Mouse (Mus musculus) Patski (cell line): ENCODE results near the gene Zfp771. TPM values are rescaled to one million over a fixed set of nuclear protein-coding genes. Genes with fewer than 3 reads are reported as not detected.
"Not testable (repeated sequence)": the region's sequence is repeated elsewhere in the genome, so short reads cannot be mapped to it uniquely, and the experiment has no call there.

ENCODE experiments used
- ATAC-seq: fragments of 100-300 bp; one replicate; pipeline ENCODE4 v1.8.0; 2021
- CTCF ChIA-PET: fragments of 350-600 bp; sonication (Branson Sonifier 250); formaldehyde crosslinking; loops from one replicate; lab custom pipeline; 2022; ENCODE audit warnings: inconsistent platforms; lab: Charles Lee
- POLR2A ChIA-PET: fragments of 350-600 bp; sonication (Branson Sonifier 250); formaldehyde crosslinking; loops from one replicate; lab custom pipeline; 2022; ENCODE audit warnings: antibody characterized with exemption, inconsistent platforms; lab: Charles Lee
- DNase-seq: peaks from one replicate; pipeline ENCODE4 v3.0.0-alpha.2; 2011; ENCODE audit warnings: low read depth, low spot score
- H3K27me3 ChIP-seq: fragments of 371-371 bp; one replicate; pipeline ENCODE4 v1.5.1; 2021
- CTCF ChIP-seq: fragments of 100-300 bp; IDR thresholded peaks from one replicate; pipeline ENCODE4 v1.5.1; 2021
- in situ Hi-C: fragments of 300-500 bp; cut with MboI; formaldehyde crosslinking; loops from 3 replicates; pipeline ENCODE4 v1.11.1; 2018; ENCODE audit warnings: low pct_unique_long_range_greater_than_20kb, mixed read lengths
- polyA plus RNA-seq: library from polyadenylated mRNA; unstranded; gene quantifications from one replicate; pipeline ENCODE4 v1.2.3, GENCODE M21; 2021

The Zfp771 gene
- polyA plus RNA-seq, 1 experiment from 2014 or later = 45.1 TPM

DNA sequence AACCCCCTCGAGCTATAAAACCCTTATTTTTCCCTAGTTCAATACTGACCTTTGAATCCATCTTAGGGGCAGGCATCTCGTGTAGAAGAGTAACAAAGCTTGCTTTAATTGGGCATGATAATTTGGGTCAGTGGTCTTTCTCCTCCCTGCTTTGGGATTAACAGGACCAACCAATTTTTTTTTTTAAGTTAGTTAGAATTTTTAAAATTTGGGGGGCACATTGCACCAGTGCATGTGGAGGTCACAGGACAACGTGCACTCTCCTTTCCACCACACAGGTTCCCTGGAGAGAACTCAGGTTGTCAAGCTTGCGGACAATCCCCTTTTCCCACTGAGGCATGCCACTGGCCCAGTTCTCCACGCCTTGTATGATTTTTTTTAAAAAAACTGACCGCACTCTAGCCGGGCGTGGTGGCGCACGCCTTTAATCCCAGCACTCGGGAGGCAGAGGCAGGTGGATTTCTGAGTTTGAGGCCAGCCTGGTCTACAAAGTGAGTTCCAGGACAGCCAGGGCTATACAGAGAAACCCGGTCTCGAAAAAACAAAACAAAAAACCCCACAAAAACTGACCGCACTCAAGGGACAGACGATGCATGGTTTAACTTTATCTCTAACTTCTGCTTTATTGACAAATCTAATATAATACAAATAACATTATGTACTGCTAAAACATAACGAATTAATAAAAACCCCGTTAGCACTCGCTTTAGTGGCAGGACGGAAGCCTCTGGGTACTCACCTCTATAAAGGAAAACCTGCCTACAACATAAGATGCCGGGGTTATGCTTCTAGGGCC is 12.1 kb upstream of the Zfp771 start:
- CTCF ChIA-PET = interaction anchor here (5.0 kb wide), 1 partner anchor 18 kb away, joined by 27 read pairs; no protein-coding TSS in a partner anchor
- H3K27me3 ChIP-seq = no peaks in the 10 kb centered on the region
- no peak for TF ChIP-seq CTCF

DNA sequence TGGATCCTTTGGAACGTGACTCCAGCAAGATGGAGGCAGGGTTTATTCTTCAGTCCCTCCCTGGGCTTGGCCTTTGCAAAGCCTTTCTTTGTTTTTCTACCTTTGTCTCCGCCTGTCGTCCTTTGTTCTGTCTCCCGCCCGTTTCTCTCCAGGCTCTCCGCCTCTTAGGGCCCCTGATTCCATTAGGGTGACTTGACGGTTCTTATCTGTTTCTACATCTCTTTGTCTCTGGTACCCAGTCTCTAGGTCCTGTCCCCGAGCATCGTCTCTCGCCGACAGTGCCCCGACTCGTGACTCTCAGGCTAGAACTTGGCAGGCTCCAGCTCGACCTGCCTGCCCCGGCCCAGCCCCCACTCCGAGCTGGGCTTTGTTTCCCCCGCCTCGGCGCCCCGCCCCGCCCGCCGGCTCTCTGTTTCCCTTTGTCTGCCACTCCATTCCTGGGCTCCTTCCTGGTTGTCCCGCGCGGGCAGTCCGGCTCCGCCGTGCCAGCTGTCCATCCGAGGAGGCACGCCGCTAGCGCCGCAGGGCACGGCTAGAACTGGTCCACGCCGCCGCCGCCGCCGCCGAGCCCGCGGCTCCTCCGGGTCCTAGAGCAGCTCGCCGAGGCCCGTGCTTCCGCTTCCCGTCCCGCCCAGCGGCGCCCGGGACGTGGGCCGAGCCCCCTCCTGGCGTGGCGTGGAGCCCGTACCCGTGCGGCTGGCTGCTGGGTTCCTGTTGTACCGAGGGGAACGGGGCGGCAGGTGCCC is 11.3 kb upstream of the Zfp771 start, which contains the start of the genes Zfp553 and Sept1:
TSS of gene Zfp553 (plus strand) at position 440 of the 746 bp plus-strand sequence.
TSS of gene Sept1 (minus strand) at position 509 of the 746 bp plus-strand sequence.
- DNase-seq (no peak), ATAC-seq (peak; percentile 78)
- TF ChIP-seq CTCF = no peak
- ChIA-PET CTCF (no interaction called here), POLR2A (no interaction called here)
- H3K27me3 ChIP-seq = no peaks in the 10 kb centered on the region
- in situ Hi-C loops = no loop called here

More for the DNA sequence above, 12.1 kb upstream of the Zfp771 start:
- POLR2A ChIA-PET = interaction anchor here (0.5 to 1.6 kb wide), 4 partner anchors 10 to 1013 kb away, joined by 3 read pairs; no protein-coding TSS in a partner anchor
- in situ Hi-C loops = no loop called here
- ATAC-seq (peak; percentile 14), DNase-seq (no peak)

DNA sequence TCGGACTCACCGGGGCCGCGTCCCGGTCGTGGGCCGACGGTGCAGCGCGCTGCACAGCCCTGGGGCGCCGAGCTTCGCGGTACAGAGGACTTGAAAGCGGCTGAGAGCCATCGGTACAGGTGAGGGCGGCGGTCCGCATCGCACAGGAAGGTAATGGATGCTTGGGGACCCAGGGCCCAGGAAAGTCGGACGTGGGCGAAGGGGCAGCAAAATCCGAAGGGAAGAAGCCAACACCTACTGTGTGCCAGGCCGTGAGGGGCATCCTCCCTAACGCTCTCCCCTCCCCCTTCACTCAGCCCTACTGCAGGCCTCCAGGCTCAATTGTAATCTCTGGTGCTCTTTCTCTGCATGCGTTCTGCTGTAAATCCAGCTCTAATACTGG is 10.7 kb upstream of the Zfp771 start:
- ATAC-seq (peak; percentile 37), DNase-seq (no peak)
- ChIA-PET CTCF (no interaction called here), POLR2A (no interaction called here)
- in situ Hi-C loops = no loop called here
- TF ChIP-seq CTCF = no peak
- no peaks in the 10 kb centered on the region for H3K27me3 ChIP-seq

DNA sequence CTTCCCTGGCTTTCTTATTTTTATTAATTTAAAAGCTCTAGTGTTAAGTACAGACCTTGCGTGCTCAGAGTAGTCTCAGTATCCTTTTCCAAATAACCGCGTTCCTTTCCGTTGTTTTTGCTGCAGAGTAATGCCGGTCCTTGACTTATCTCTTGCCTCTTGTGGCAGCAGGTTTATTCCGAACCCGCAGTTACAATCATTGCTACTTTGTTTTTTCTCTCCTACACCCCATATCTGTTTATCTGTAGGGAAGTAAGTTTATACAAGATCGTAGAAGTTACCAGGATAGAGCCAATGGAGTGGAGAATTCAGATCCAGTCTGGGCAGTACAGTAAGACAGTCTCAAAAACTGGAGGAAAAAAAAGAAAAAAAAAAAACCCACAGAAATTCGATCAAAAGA is 10.3 kb upstream of the Zfp771 start:
- DNase-seq (no peak), ATAC-seq (no peak)
- no peak for TF ChIP-seq CTCF
- H3K27me3 ChIP-seq = no peaks in the 10 kb centered on the region
- ChIA-PET POLR2A (no interaction called here), CTCF (no interaction called here)
- in situ Hi-C loops = no loop called here

DNA sequence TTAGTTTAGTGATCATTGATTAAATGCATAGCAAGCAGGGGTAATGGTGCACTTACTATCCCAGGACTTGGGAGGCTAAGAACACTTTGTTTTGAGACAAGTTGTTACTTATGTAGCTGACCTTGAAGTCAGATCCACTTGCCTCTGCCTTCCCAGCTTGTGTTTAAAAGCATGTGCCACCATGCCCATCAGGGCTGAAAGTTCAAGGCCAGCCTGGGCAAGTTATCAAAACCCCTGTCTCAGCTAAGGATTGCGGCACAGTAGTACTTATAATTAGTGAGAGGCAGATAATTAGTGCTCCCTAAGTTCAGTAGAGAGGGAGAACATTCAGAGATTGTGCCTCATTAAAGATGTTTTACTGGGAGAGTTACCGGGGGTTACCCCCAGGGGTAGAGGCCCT is 9.3 kb upstream of the Zfp771 start:
- in situ Hi-C loops = no loop called here
- DNase-seq (no peak), ATAC-seq (no peak)
- POLR2A ChIA-PET = interaction anchor here (0.6 to 1.6 kb wide), 2 partner anchors 9 to 30 kb away, joined by 4 to 5 read pairs; partner anchors contain the start of gene Zfp771
- CTCF ChIA-PET = no interaction called here
- TF ChIP-seq CTCF = no peak
- no peaks in the 10 kb centered on the region for H3K27me3 ChIP-seq

DNA sequence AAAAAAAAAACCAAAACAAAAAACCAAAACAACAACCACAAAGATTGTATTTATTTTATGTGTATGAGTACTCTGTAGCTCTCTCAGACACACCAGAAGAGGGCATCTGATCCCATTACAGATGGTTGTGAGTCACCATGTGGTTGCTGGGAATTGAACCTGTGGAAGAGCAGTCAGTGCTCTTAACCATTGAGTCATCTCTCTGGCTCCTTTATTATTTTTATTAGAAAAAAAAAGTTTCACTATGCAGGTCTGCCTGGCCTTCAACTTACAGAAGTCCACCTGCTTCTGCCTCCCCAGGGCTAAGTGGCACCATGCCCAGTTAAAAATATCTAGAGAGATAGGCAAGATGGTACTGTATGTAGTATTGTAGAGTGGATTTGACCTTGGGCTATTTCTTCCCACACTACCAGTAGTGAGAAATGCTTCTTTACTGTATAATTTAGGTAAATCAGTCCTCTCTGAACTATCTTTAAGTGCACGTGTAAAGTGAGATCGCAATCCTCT is 660 bp upstream of the Zfp771 start:
- DNase-seq = no peak
- POLR2A ChIA-PET = no interaction called here
- ATAC-seq = no peak
- in situ Hi-C loops = no loop called here
- CTCF ChIA-PET = no interaction called here
- H3K27me3 ChIP-seq = no peaks in the 10 kb centered on the region
- no peak for TF ChIP-seq CTCF

DNA sequence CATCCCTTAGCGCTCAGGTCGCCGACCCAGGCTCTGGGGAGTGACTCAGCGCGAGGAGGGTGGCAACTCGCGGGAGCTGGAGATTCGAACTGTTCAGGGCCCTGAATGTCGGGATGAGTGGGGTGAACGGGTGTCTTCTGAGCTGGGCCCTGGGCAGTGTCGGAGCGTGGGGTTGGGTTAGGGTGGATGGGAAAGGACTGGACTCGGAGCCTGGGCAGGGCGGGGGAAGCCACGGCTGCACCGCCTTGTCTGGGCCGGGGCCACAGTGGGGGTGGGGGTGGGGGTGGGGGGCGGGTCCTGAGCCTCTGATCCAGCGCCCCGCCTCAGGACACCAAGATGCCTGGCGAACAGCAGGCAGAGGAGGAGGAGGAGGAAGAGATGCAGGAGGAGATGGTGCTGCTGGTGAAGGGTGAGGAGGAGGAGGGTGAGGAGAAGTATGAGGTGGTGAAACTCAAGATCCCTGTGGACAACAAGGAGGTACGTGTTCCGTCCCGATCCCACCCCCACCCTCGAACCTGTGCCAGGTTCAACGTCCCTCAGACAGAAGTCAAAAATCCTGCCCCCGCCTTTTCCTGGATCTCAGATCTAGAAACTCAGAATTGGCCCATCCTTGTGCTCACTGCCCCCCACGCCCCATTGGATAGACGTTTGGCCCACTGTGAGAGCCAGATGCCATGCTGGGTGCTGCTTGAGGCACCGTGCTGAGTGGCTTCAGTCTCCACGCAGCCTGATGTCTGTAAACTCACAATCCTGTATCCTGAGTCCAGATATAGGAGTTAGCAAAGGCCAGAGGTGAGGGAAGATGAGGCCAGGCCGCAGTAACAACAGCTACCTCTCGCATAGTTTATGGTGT is 810 bp downstream of the Zfp771 start:
- ATAC-seq (peak; percentile 42), DNase-seq (no peak)

DNA sequence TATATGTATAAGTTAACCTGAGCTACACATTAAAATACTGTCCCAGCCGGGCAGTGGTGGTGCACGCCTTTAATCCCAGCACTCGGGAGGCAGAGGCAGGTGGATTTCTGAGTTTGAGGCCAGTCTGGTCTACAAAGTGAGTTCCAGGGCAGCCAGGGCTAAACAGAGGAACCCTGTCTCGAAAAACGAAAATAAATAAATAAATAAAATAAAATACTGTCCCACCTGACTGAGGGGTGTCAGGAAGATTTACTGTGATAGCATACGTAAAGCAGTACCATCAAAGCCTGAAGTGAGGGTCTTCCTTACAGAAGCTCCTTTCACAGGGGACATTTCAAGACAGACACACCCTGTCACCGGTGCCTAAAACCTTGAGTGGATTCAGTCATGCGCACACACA is 6.4 kb downstream of the Zfp771 start:
- in situ Hi-C loops, H3K27me3 ChIP-seq, ATAC-seq, POLR2A ChIA-PET, DNase-seq: not testable (repeated sequence)
- CTCF ChIA-PET = interaction anchor here (0.9 kb wide), 1 partner anchor 15 kb away, joined by 3 read pairs; no protein-coding TSS in a partner anchor

More for the DNA sequence above, 810 bp downstream of the Zfp771 start:
- no peaks in the 10 kb centered on the region for H3K27me3 ChIP-seq
- TF ChIP-seq CTCF = no peak
- ChIA-PET CTCF (no interaction called here), POLR2A (interaction anchor here (0.7 to 1.0 kb wide), 2 partner anchors 9 kb away, joined by 3 to 5 read pairs; no protein-coding TSS in a partner anchor)
- in situ Hi-C loops = no loop called here

DNA sequence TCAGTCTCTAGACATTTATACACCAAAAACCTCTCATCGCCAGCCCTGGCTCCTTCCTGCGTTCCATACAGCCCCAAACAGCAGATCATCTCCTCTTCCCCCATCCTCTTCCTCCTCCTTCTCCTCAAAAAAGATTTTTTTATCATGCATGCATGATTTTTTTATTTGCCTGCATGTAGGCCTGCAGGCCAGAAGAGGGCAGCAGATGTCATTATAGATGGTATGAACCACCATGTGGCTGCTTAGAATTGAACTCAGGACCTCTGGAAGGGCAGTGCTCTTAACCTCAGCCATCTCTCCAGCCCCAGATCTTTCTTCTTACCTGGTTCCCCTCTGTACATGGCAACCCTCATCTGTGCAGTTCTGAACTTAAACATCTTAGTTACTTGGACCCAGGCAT is 8.3 kb downstream of the Zfp771 start:
- in situ Hi-C loops = no loop called here
- ATAC-seq (no peak), DNase-seq (no peak)
- ChIA-PET POLR2A (no interaction called here), CTCF (interaction anchor here (1.2 kb wide), 1 partner anchor 14 kb away, joined by 4 read pairs; no protein-coding TSS in a partner anchor)
- TF ChIP-seq CTCF = no peak
- H3K27me3 ChIP-seq = no peaks in the 10 kb centered on the region

DNA sequence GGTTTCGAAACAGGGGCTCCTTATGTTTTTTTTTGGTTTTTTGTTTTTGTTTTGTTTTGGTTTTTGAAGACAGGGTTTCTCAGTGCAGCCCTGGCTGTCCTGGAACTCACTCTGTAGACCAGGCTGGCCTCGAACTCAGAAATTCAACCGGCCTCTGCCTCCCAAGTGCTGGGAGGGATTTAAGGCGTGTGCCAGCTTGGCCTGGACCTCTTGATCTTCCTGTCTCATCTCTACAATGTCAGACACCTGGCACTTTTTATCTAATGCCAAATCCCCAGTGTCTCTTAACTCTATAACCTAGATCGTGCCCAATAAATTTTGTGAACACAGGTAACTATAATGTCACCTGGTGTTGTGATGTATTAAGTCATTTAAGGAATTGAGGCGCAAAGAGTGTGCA is 9.3 kb downstream of the Zfp771 start:
- in situ Hi-C loops = no loop called here
- no peaks in the 10 kb centered on the region for H3K27me3 ChIP-seq
- no peak for TF ChIP-seq CTCF
- ATAC-seq (no peak), DNase-seq (no peak)
- POLR2A ChIA-PET = interaction anchor here (0.7 to 1.0 kb wide), 2 partner anchors 8 to 380 kb away, joined by 3 read pairs; no protein-coding TSS in a partner anchor
- CTCF ChIA-PET = no interaction called here
